Mouse (Mus musculus): ENCODE measurements around the gene Pi4kb.
"Not testable (repeated sequence)": the region's sequence is repeated elsewhere in the genome, so short reads cannot be mapped to it uniquely, and the experiment has no call there.

Gene Pi4kb

DNA sequence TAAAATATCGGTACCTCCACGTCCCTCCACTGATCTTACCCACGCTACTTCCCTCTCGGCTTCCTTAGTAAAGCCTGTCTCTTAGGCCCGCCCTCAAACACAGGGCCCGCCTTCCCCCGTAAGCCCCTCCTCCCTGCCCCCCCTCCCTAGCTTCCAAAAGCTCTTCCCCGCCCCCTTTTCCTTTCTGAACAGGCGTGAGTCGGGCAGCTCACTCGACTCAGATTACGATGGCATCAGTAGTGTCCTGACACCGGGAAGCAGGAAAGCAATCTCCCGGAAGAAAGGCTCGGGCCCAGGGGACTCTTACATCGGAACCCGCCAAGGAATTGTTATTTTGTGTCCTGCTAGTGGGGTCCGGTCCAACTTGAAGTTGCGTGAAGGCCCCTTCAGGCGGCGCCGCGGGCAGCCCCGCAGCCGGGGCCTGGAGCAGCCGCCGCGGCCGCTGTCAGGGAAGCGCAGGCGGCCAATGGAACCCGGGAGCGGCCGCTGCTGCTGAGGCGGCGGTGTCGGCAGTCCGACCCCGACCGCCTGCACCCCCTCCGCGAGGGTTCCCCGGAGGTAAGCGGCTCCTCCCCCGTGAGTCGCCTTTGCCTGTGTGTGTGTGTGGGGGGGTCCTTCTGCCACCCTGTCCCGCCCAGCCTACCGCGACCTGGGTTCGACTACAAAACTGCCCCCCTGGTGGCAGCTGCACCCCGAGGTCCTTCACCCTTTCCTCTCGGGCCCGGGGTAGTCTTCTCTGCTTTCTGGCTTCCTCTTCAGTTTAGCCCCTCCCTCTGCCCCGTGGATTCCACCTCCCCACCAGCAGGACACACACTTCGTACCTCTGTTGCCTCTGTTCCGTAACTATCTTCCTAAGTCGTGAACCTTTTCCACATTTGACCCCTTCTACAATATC, at the start of gene Pi4kb:
Pi4kb (plus strand) TSS at position 204 of the 895 bp plus-strand sequence.
- peak; percentile 50 to 82 for DNase-seq (ENCODE audit: low spot score in 2 of 2)

DNA sequence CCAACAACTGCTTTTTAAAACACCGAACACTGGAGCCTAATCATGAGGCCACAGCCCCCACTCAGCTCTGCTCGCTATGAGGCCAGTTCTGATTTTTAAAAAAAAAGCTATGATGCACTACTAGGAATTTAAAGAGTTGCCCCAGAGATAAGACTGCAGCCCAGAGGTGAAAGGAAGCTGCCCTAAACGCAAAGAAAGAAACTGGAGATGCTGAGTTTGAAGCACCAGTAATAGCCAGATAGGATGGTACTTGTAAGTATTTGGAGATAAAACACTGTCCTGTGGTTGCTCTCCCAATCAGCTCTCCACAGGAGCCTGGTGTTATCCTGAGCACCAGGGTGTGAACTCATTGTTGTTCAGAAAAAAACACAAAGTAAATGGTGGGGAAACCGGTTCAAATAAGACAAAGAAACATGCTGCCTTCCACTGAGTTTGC, 48.2 kb upstream of the Pi4kb start:
- not testable (repeated sequence) for DNase-seq (ENCODE audit: low spot score in 2 of 2)

DNA sequence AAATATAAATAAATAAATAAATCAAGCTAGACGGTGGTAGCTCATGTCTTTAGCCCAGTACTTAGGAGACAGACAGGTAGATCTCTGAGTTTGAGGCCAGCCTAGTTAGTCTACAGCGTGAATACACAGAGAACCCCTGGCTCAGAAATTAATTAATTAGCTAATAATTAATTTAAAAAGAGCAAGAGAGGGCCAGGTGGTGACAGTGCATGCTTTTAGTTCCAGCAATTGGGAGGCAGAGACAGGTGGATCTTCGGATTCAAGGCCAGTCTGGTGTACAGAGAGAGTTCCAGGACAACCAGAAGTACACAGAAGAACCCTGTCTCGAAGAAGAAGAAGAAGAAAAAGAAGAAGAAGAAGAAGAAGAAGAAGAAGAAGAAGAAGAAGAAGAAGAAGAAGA, 45.6 kb upstream of the Pi4kb start:
- not testable (repeated sequence) for DNase-seq (ENCODE audit: low spot score in 2 of 2)

DNA sequence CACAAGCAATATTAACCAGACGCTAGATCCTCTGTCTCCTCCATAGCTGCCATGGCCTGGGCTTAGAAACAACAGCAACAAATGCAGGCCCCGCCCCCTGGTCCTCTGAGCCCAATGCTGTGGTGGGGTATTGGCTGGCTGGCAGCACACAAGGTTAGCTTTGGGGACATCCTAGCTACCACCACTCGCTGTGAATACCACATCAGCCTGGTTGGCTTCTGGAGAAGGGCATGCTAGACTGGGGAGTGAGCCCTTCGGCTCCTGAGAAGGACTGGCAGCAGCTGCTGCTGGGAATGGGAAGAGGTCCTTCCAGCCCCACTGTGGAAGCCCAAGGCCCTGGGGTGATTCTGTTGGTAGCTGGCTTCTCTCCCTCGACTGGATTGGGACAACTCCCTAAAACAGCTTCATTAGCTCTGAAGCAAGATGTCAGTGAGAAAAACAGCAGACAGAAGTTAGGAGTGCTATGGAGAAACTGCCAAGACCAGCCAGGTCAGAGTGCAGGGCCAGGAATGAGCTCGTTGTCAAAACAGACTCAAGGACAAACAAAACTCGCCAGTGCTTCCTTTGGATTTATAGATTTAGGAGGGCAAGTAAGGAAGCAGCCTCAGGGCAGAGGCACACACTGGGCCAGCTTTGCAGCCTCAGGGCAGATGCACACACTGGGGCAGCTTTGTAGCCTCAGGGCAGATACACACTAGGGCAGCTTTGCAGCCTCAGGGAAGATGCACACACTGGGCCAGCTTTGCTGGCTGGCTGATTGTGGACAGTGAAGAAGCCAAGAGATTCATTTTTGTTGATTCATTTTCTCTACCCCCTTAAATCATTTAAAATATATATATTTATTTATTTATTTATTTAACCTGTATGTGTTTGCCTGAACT, 43.9 kb upstream of the Pi4kb start:
- DNase-seq (ENCODE audit: low spot score in 2 of 2), result not testable (repeated sequence)

DNA sequence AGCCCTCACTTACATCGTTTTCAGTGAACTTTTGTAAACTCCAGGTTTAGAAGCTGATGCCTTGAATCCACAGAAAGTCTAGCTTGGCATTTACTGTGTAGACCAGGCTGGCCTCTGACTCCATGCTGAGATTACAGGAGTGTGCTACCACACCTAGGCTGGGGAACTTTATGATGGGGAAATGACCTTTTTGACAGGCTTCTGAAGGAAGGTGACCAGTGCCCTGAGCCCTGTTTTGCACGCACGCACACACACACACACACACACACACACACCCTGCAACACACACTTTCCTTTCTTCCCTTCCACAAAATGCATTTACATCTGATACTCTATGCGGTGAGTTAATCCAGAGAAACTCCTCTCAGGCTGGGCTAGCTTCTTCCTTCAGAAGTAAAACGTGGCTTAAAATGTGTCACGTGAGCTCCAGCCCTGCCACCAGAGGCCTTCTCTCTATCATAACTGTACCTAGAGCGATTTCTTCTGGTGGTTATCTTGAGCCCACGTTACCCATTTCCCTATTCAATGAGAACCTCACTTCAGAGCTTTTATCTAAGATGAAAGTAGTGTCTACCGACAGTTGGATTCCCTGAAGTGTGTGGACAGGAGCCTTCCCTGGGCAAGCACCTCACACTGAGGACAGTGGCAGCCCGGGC, 43.0 kb upstream of the Pi4kb start:
- not testable (repeated sequence) for DNase-seq (ENCODE audit: low spot score in 2 of 2)

DNA sequence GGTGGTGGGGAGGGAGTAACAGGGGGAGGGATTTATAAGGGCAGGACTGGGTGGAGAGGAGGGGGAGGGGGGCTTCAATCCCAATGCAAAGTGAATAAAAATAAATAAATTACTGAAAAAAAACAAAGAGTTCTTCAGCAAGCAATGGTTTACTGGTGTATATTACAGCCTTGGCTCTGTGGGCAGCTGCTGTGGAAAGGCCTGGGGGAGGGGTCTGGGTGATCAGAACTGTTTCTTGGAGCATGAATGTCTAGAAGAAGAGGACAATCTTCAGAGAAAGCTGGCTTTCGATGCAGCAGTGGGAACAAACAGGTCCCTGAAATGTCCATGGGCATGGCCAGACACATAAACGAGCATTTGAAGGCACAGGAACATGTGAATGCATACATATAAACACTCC, 42.3 kb upstream of the Pi4kb start:
- DNase-seq (ENCODE audit: low spot score in 2 of 2), result not testable (repeated sequence)

DNA sequence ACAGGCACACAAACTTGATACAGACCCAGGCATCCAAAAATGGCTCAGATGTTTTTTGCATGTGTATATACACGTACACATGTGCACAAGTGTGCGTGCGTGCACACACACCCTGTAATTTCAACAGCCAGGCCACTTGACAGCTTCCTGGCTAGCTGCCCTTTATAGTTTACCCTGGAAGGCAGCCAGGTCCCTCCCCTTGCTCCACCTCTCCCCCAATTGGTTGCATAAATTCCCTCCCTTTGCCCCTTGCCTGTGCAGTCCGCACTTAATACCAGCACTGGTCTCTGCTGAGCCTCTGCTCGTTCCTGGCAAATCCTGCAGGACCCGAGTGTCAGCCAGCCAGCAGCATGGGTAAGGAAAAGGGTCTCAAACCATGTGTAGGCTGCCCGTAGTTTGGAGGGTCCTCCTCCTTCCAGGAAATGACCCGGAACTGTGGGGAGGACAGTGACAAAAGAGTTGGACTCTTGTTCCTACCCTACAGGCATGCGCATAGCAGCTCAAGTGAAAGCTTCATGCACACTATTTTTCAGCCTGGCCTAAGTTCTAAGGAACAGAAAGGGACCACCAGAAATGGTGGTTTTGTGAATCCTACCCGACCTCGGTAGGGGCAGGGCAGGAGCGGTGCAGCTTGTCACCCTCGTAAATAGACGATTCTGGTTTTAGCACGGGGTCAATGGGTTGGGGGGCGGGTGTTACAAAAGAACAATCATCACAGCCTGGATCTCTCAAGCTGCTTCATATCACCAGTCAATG, 41.5 kb upstream of the Pi4kb start, which contains the start of gene Selenbp1:
Selenbp1 (plus strand) TSS at position 248 of the 756 bp plus-strand sequence.
- DNase-seq (ENCODE audit: low spot score in 2 of 2), result peak in 1 of 2 experiments; percentile 71

DNA sequence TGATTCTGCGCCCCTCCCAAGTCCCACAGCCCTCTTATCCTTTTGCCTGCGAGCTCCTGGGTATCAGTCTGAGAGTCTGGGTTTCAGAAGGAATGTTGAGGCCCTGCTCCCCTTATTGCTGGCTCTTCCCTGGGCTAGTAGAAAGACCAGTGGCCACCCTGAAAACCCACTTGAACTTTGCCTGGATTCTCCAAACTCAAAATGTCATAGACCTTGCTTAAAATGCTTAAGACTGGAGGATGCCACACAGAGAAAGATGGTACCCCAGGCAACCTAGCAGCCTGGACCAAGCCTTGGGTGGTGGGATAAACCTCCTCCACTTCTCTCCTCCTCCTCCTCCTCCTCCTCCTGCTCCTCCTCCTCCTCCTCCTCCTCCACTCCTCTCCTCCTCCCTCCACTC, 40.9 kb upstream of the Pi4kb start:
- DNase-seq (ENCODE audit: low spot score in 2 of 2), result not testable (repeated sequence)

DNA sequence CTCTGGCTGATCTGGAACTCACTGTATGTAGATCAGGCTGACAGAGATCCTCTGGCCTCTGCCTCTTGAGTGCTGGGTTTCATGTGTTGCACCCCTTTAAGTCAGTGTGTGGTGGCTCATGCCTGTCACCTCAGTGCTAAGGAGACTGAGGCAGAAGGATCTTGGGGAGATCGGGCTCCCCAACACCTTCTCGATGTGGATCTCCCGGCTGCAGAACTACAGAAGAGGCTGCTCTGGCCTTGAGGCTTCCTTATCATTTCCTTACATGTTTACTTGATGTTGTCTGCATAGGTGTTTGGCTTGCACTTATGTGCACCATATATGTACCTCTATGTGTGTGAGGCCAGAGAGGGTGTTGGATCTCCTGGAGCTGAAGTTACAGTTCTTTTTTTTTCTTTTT, 40.0 kb upstream of the Pi4kb start:
- not testable (repeated sequence) for DNase-seq (ENCODE audit: low spot score in 2 of 2)

DNA sequence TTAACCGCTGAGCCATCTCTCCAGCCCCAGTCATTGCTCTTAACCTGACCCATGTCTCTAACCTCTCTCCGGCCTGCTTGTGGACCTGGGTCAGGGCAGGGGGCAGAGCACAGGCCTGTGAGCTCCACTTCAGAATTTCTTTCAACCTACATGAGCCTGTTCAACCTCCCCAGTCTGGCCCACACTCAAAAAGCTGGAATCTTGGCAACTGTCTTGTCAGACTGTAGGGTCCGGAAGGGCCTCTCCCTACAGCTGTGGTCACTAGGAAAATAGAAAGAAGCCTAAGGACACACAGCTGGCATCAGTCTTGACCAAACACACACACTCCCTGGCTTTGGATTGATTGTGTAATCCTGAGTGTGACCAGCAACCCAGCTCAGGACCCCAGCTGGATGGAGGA, 39.2 kb upstream of the Pi4kb start:
- DNase-seq (ENCODE audit: low spot score in 2 of 2), result not testable (repeated sequence)

DNA sequence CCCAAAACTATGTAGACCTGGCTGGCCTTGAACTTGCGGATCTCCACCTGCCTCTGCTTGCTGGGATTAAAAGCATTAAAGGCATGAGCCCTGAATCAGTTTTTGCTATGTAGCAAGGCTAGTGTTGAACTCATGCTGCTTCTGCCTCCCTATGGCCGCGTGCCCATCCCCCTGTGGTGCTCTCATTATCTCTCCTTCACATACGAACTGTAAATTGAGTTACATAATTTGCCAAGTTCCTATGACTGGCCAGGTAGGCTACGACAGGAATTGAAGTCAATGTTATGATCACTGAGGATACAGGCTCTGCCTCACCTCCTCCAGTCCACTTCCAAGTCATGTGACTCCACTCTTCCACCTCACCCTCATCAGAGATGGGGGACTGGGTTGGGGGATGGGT, 38.4 kb upstream of the Pi4kb start:
- DNase-seq (ENCODE audit: low spot score in 2 of 2), result not testable (repeated sequence)

DNA sequence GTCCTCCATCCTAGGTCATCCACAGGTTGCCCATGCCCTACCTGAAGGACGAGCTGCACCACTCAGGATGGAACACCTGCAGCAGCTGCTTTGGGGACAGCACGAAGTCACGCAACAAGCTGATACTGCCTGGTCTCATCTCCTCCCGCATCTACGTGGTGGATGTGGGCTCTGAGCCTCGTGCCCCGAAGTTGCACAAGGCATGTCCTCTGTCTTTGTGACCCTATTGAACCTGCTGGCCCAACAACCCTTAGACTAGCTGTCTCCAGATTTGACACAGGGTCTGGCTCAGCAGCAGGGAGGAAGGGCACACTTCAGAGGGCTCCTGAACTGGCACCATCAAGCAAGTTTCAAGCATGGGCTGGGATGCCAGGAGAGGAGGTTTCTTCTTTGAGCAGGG, 37.3 kb upstream of the Pi4kb start:
- DNase-seq (ENCODE audit: low spot score in 2 of 2), result not testable (repeated sequence)

DNA sequence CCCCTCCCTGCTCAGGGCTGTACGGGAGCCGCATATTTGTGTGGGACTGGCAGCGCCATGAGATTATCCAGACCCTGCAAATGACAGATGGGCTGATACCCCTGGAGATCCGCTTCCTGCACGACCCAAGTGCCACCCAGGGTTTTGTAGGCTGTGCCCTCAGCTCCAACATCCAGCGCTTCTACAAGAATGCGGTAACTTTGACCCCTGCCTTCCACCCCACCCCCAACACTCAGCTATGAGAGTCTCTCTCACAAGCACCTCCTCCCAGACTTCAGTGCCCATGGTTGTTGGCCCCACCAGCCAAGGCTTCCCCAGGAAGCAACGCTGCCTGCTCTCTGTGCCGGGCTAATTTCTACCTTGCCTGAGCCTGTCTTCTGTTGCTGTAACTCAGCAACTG, 34.5 kb upstream of the Pi4kb start:
- DNase-seq (ENCODE audit: low spot score in 2 of 2), result not testable (repeated sequence)

DNA sequence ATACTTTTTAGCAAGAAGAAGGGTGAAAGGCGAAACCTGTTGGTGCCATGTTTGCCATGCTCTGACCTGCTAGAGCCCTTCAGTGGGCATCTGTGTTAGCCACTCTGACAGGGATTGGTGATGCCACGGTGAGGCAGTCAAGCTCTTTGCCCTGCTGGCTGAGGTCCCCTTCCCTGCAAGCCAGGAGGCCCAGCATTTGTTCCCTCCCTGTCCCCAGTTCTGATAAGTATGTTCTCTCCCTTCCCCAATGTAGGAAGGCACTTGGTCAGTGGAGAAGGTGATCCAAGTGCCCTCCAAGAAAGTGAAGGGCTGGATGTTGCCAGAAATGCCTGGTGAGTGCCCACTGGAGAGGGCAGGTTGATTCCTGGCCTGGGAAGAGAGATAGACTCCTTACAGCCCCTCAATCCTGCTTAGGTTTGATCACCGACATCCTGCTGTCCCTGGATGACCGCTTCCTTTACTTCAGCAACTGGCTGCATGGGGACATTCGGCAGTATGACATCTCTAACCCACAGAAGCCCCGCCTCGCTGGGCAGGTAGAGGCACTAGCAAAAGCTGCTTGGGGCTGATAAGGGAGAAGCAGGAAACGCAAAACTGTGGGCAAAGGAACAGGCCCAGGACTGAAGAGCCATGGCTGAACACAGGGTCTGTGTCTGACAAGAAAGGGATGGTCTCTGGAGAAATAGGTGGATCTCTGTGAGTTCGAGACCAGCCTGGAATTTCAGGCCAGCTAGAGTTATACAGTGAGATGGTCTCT, 32.1 kb upstream of the Pi4kb start:
- not testable (repeated sequence) for DNase-seq (ENCODE audit: low spot score in 2 of 2)

DNA sequence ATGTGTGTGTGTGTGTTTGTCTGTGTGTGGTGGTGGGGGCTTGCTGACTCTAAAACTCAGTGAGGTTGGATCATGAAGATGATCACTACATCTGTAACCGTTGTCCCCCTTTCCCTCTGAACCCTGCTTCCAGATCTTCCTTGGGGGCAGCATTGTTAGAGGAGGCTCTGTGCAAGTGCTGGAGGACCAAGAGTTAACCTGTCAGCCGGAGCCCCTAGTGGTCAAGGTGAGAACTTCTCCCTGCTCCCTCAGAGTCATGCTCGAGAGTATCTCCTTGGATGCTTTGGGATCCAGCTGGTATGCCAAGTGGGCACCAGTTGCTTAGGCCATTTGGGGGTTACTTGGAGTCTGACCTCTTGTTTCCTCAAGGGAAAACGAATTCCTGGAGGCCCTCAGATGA, 30.8 kb upstream of the Pi4kb start:
- DNase-seq (ENCODE audit: low spot score in 2 of 2), result not testable (repeated sequence)

DNA sequence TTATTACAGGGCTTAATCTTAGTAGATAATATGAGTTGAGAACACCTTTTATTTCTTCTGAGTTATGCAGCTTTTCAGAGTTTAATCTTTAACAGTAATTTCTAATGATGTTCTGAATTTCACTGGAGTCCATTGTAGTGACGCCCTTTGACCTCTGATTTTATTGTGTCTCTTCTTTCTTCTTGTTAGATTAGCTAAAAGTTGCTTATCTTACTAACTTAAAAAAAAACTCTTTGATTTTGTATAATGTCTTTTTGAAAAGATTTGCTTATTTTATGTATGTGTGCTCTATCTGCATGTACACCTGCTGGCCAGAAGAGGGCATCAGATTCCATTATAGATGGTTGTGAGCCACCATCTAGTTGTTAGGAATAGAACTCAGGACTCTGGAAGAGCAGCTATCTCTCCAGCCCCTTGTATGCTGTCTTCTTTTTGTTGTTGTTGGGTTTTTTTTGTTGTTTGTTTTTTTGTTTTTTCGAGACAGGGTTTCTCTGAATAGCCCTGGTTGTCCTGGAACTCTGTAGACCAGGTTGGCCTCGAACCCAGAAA, 26.4 kb upstream of the Pi4kb start:
- no peak for DNase-seq (ENCODE audit: low spot score in 2 of 2)

DNA sequence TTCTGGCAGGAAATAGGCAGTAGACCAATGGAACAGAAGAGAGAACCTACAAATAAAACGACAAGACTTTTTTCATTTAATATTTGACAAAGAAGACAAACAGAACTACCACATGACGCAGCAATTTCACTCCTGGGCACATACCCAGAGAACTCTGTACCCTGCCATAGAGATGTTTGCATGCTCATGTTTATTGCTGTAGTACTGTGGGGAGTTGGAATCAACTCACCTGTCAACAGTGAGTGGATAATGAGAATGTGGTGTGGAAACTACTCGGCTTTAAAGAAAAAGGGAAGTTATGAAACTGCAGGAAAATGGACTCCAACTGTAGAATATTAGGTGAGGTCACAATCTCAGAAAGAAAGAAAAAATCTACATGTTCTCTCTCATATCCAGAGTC, 24.9 kb upstream of the Pi4kb start:
- DNase-seq (ENCODE audit: low spot score in 2 of 2), result no peak

DNA sequence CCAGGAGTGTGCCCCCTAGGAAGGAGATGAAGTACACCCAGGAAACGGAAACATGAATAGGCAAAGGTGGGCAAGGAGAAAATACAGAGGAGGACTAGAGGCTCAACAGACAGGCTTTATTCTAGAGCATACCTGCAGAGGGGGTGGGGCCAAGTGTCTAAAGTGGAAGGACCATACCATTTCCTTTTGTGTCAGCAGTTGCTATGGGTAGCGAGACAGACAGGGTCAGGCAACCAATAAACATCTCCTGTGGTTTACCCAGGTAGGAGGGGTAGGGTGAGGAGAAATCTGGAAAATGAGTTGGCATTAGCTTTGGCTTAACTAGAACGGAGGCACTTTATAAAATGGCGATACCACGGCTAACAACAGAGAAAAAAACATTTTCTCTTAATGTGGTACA, 21.7 kb upstream of the Pi4kb start:
- DNase-seq (ENCODE audit: low spot score in 2 of 2), result peak in 1 of 2 experiments; percentile 26

DNA sequence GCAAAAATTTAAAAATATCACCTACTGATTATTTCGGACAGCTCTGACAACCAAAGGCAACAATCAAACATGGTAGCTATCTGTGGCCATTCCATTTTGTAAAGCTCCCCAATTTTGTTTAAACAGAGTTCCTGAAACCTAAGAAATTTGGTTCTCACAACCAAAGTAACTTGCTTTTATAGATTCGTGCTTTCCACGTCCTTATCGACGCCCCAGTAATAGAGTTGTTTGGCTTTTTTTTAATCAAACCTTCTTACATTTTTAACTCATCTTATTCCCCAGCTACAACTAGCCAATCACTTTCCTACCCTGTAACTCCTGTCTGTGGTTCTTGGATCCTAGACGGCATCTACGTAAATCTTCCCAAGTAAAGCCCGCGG, 21.2 kb upstream of the Pi4kb start:
- no peak for DNase-seq (ENCODE audit: low spot score in 2 of 2)

Measured in left cerebral cortex, adult 9 months (tissue).